11 mouse cellular contexts compared by ENCODE assay signal in genomic region chr10:97158561-97159395, GRCm38 (mm10).
DNase-seq lines count a peak whose midpoint lies in the region; ATAC-seq lines count a peak whose summit lies in the region.
"Had no signal": no experiment of that assay in that cellular context is flagged by ENCODE, and none has a peak within 500 bp of the region (broad histone marks: within the 10 kb centered on the region; RNA-seq: fewer than 3 reads in every experiment).

No protein-coding gene starts in this region.

- no peak overlapping the region for H3K4me3 ChIP-seq in kidney, embryonic 14.5 days (ENCODE audit: low read length)
- no peak overlapping the region for H3K4me3 ChIP-seq in hindbrain, embryonic 12.5 days
- no peak overlapping the region for H3K4me3 ChIP-seq in midbrain, embryonic 15.5 days
- H3K4me3 ChIP-seq: megakaryocyte, embryonic 14.5 days had no signal

- DNase-seq in kidney, postnatal 36 days: no peak
- DNase-seq in cerebellum, adult 9-10 months: peak; percentile 82
- no peak for DNase-seq in urinary bladder, adult 2 months (ENCODE audit: low spot score)
- DNase-seq in heart, postnatal 14 days: no peak
- no peak for DNase-seq in liver
- DNase-seq: right cerebral cortex, postnatal 4 days; thymus, postnatal 25 days had no signal

- H3K4me2 ChIP-seq in kidney, embryonic 14.5 days (replicated peaks; ENCODE audit: low read depth, low read length): no peak overlapping the region
- H3K4me2 ChIP-seq in hindbrain, embryonic 12.5 days (replicated peaks): no peak overlapping the region
- no peak overlapping the region for H3K4me2 ChIP-seq in midbrain, embryonic 15.5 days

- intact Hi-C loops in heart, postnatal 14 days (cut with DNase I): no loop called here

- peaks cover 7% of the 10 kb centered on the region for H3K4me1 ChIP-seq in kidney, embryonic 14.5 days (ENCODE audit: control insufficient read depth, insufficient read depth, low read length)
- peaks cover 12% of the 10 kb centered on the region; the same call in 1 of the 2 replicates for H3K4me1 ChIP-seq in hindbrain, embryonic 12.5 days
- H3K4me1 ChIP-seq in midbrain, embryonic 15.5 days: peaks cover 17% of the 10 kb centered on the region

- no peak overlapping the region for H3K9ac ChIP-seq in kidney, embryonic 14.5 days (ENCODE audit: low read depth, low read length)
- H3K9ac ChIP-seq in hindbrain, embryonic 12.5 days: no peak overlapping the region
- no peak overlapping the region for H3K9ac ChIP-seq in midbrain, embryonic 15.5 days

- 49% methylated on average over 10 of the region's 11 CpGs for WGBS in kidney, embryonic 14.5 days
- WGBS in hindbrain, embryonic 12.5 days: 56% methylated on average over 10 of the region's 11 CpGs
- 28% methylated on average over 10 of the region's 11 CpGs for WGBS in midbrain, embryonic 15.5 days

- peak; percentile 28 for ATAC-seq in kidney, embryonic 14.5 days (ENCODE audit: low FRiP score, low TSS enrichment)
- ATAC-seq in hindbrain, embryonic 12.5 days (ENCODE audit: low FRiP score): peak; percentile 23; the same call in 1 of the 2 replicates
- ATAC-seq in midbrain, embryonic 15.5 days (replicated peaks): no peak

- no peaks in the 10 kb centered on the region for H3K9me3 ChIP-seq in kidney, embryonic 14.5 days (ENCODE audit: control insufficient read depth, low read length)
- no peaks in the 10 kb centered on the region for H3K9me3 ChIP-seq in hindbrain, embryonic 12.5 days (replicated peaks)
- H3K9me3 ChIP-seq in midbrain, embryonic 15.5 days: no peaks in the 10 kb centered on the region
- H3K9me3 ChIP-seq: megakaryocyte, embryonic 14.5 days had no signal

- no peaks in the 10 kb centered on the region for H3K27me3 ChIP-seq in kidney, embryonic 14.5 days (ENCODE audit: control insufficient read depth, insufficient read depth, low read length)
- H3K27me3 ChIP-seq in hindbrain, embryonic 12.5 days: no peaks in the 10 kb centered on the region
- no peaks in the 10 kb centered on the region for H3K27me3 ChIP-seq in midbrain, embryonic 15.5 days (replicated peaks)
- H3K27me3 ChIP-seq: megakaryocyte, embryonic 14.5 days had no signal

- no peak overlapping the region for H3K27ac ChIP-seq in kidney, embryonic 14.5 days (ENCODE audit: low read depth, low read length)
- peak overlapping the region; percentile 58; the same call in 1 of the 2 replicates for H3K27ac ChIP-seq in hindbrain, embryonic 12.5 days
- H3K27ac ChIP-seq in midbrain, embryonic 15.5 days: peak overlapping the region; percentile 59

- H3K36me3 ChIP-seq in kidney, embryonic 14.5 days (ENCODE audit: control insufficient read depth, insufficient read depth, low read length): no peaks in the 10 kb centered on the region
- no peaks in the 10 kb centered on the region for H3K36me3 ChIP-seq in hindbrain, embryonic 12.5 days
- H3K36me3 ChIP-seq in midbrain, embryonic 15.5 days (replicated peaks): no peaks in the 10 kb centered on the region
